Mouse (Mus musculus) liver, adult (tissue): ENCODE data around the gene Pxt1.

Source experiments
- GATA4 ChIP-seq: IDR thresholded peaks from 2 replicates; pipeline ENCODE4 v1.6.1; 2014; ENCODE audit warnings: mild to moderate bottlenecking, low read length; ENCODE audit not compliant: insufficient replicate concordance

Pxt1 gene

GRCm38 (mm10) chr17:28904546-28905376 is 38.9 kb downstream of the Pxt1 start:
- no peak for TF ChIP-seq GATA4

GRCm38 (mm10) chr17:28901559-28901958 is 42.1 kb downstream of the Pxt1 start:
- no peak for TF ChIP-seq GATA4

GRCm38 (mm10) chr17:28899427-28899826 is 44.2 kb downstream of the Pxt1 start:
- no peak for TF ChIP-seq GATA4

GRCm38 (mm10) chr17:28898249-28898648 is 45.4 kb downstream of the Pxt1 start:
- no peak for TF ChIP-seq GATA4

GRCm38 (mm10) chr17:28897817-28898216 is 45.8 kb downstream of the Pxt1 start:
- no peak for TF ChIP-seq GATA4

- TF ChIP-seq GATA4 = no peak
Observed at GRCm38 (mm10) chr17:28896095-28896780, 47.4 kb downstream of the Pxt1 start.

- no peak for TF ChIP-seq GATA4
Observed at GRCm38 (mm10) chr17:28895217-28895875, 48.3 kb downstream of the Pxt1 start.

GRCm38 (mm10) chr17:28894050-28894767 is 49.4 kb downstream of the Pxt1 start:
- TF ChIP-seq GATA4 = peak; percentile 65; the same call in 1 of the 2 replicates

GRCm38 (mm10) chr17:28886266-28886665 is 57.4 kb downstream of the Pxt1 start:
- no peak for TF ChIP-seq GATA4

- no peak for TF ChIP-seq GATA4
Observed at GRCm38 (mm10) chr17:28885231-28885630, 58.4 kb downstream of the Pxt1 start.
